Mouse (Mus musculus): Measurements from ENCODE around the gene Slc41a2. TPM values are rescaled to one million over a fixed set of nuclear protein-coding genes. Genes with fewer than 3 reads are reported as not detected.

Slc41a2 gene
- total and polyA plus RNA-seq, 3 experiments: 0.05 TPM; not detected in 2

GRCm38 (mm10) chr10:83345693-83346358 lies 8.1 kb upstream of the Slc41a2 start:
- no peak for TF ChIP-seq TAL1 (conservative IDR thresholded peaks at IDR 0.05; ENCODE audit: low read depth, low read length)
- TF ChIP-seq GATA1 (IDR thresholded peaks at IDR 0.05; ENCODE audit: borderline replicate concordance, low read length): no peak
- DNase-seq (ENCODE audit: low spot score): no peak
- Histone ChIP-seq H3K4me1 (ENCODE audit: insufficient read depth, low read depth, low read length) (no peaks in the 10 kb centered on the region; the same call in 1 of the 2 replicates), H3K27me3 (ENCODE audit: insufficient read depth, low read length) (peaks cover 48% of the 10 kb centered on the region), H3K4me3 (ENCODE audit: low read depth, low read length) (no peak overlapping the region), H3K9me3 (replicated peaks) (no peaks in the 10 kb centered on the region), H3K36me3 (replicated peaks) (no peaks in the 10 kb centered on the region)
- no peak for ATAC-seq (ENCODE audit: extremely low read depth, insufficient number of reproducible peaks, low FRiP score, poor library complexity, severe bottlenecking)

DNA sequence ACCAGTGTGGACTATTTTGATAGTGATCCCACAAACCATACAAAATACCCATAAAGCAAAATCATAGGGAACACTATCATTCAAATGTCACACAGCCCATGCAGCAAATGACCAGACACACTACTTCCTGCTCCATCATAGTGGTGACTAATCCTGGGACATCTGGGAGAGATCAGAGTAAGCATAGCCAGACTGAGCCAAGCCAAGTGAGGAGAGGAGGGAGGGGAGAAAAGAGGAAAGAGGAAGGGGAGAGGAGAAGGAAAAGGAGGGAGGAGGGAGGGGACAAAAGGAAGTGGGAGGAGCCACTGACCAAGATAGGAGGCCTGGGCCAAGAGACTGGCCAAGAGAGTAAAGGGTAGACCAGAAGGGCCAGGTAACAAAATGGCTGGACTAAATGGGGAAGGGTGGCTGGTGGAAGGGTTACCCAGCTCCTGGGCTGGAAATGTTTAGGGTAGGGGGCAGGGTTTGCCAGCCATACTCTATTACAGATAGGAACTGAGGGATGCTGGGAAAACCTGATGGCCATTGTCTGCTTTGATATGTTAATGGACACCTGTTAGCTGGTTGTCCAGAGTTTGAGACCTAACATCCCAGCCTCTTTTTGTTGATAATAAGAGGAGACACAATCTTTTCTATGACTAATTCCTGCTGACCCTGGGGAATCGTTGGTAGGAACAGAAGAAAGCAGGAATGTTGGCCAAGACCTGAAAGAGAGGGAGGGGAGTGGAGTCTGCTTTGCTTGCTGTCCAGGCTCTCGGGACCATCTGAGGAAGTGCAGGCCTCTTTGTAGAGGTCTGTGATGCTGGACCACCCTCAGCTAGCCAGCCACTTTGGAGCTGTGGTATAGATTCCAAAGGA lies 6.4 kb upstream of the Slc41a2 start:
- TF ChIP-seq GATA2 (IDR thresholded peaks at IDR 0.05; ENCODE audit: borderline replicate concordance, low read depth, low read length): no peak
- no peak for TF ChIP-seq POLR2AphosphoS5 (IDR thresholded peaks at IDR 0.05; ENCODE audit: insufficient replicate concordance, low read depth, low read length)
- TF ChIP-seq TAL1 (conservative IDR thresholded peaks at IDR 0.05; ENCODE audit: low read depth, low read length): no peak
- TF ChIP-seq GATA1 (IDR thresholded peaks at IDR 0.05; ENCODE audit: borderline replicate concordance, low read length): no peak
- TF ChIP-seq CTCF (IDR thresholded peaks at IDR 0.05; ENCODE audit: low read depth, low read length): no peak
- ATAC-seq (ENCODE audit: extremely low read depth, insufficient number of reproducible peaks, low FRiP score, poor library complexity, severe bottlenecking): no peak
- no peaks in the 10 kb centered on the region; the same call in 1 of the 2 replicates for H3K4me1 ChIP-seq (ENCODE audit: insufficient read depth, low read depth, low read length)
- no peak for DNase-seq (ENCODE audit: low spot score)
- peaks cover 37% of the 10 kb centered on the region for H3K27me3 ChIP-seq (ENCODE audit: insufficient read depth, low read length)
- no peak overlapping the region for H3K4me3 ChIP-seq (ENCODE audit: low read depth, low read length)
- H3K36me3 ChIP-seq (replicated peaks): no peaks in the 10 kb centered on the region
- no peaks in the 10 kb centered on the region for H3K9me3 ChIP-seq (replicated peaks)

DNA sequence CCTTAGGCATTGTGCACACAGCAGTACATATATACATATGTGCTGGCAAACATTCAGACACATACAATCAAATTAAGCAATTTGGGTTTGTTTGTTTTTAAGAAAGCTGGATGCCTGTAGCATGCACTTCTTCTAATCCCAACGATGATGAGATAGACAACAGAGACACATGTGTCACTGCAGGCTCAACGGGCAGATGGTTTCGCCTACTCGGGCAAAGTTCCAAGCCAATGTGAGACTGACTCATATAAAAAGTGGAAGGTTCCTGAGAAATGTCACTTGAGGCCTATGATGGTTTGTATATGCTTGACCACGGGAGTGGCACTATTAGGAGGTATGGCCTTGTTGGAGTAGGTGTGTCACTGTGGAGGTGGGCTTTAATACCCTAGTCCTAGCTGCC lies 5.5 kb upstream of the Slc41a2 start:
- Histone ChIP-seq H3K4me3 (ENCODE audit: low read depth, low read length) (no peak overlapping the region), H3K4me1 (ENCODE audit: insufficient read depth, low read depth, low read length) (no peaks in the 10 kb centered on the region; the same call in 1 of the 2 replicates), H3K27me3 (ENCODE audit: insufficient read depth, low read length) (peaks cover 31% of the 10 kb centered on the region), H3K36me3 (replicated peaks) (no peaks in the 10 kb centered on the region), H3K9me3 (replicated peaks) (no peaks in the 10 kb centered on the region)
- TF ChIP-seq TAL1 (conservative IDR thresholded peaks at IDR 0.05; ENCODE audit: low read depth, low read length): no peak
- no peak for TF ChIP-seq GATA2 (IDR thresholded peaks at IDR 0.05; ENCODE audit: borderline replicate concordance, low read depth, low read length)
- no peak for TF ChIP-seq CTCF (IDR thresholded peaks at IDR 0.05; ENCODE audit: low read depth, low read length)
- no peak for TF ChIP-seq POLR2AphosphoS5 (IDR thresholded peaks at IDR 0.05; ENCODE audit: insufficient replicate concordance, low read depth, low read length)
- TF ChIP-seq GATA1 (IDR thresholded peaks at IDR 0.05; ENCODE audit: borderline replicate concordance, low read length): no peak
- ATAC-seq (ENCODE audit: extremely low read depth, insufficient number of reproducible peaks, low FRiP score, poor library complexity, severe bottlenecking): no peak
- DNase-seq (ENCODE audit: low spot score): no peak

GRCm38 (mm10) chr10:83341226-83341625 lies 3.5 kb upstream of the Slc41a2 start:
- H3K27me3 ChIP-seq (ENCODE audit: insufficient read depth, low read length): peaks cover 27% of the 10 kb centered on the region
- H3K9me3 ChIP-seq (replicated peaks): peaks cover 8% of the 10 kb centered on the region
- ATAC-seq (ENCODE audit: extremely low read depth, insufficient number of reproducible peaks, low FRiP score, poor library complexity, severe bottlenecking): no peak
- no peak for DNase-seq (ENCODE audit: low spot score)
- TF ChIP-seq TAL1 (conservative IDR thresholded peaks at IDR 0.05; ENCODE audit: low read depth, low read length) (no peak), GATA1 (IDR thresholded peaks at IDR 0.05; ENCODE audit: borderline replicate concordance, low read length) (no peak), CTCF (IDR thresholded peaks at IDR 0.05; ENCODE audit: low read depth, low read length) (no peak), POLR2AphosphoS5 (IDR thresholded peaks at IDR 0.05; ENCODE audit: insufficient replicate concordance, low read depth, low read length) (no peak), GATA2 (IDR thresholded peaks at IDR 0.05; ENCODE audit: borderline replicate concordance, low read depth, low read length) (no peak)
- H3K36me3 ChIP-seq (replicated peaks): no peaks in the 10 kb centered on the region
- no peaks in the 10 kb centered on the region; the same call in 1 of the 2 replicates for H3K4me1 ChIP-seq (ENCODE audit: insufficient read depth, low read depth, low read length)
- H3K4me3 ChIP-seq (ENCODE audit: low read depth, low read length): no peak overlapping the region

DNA sequence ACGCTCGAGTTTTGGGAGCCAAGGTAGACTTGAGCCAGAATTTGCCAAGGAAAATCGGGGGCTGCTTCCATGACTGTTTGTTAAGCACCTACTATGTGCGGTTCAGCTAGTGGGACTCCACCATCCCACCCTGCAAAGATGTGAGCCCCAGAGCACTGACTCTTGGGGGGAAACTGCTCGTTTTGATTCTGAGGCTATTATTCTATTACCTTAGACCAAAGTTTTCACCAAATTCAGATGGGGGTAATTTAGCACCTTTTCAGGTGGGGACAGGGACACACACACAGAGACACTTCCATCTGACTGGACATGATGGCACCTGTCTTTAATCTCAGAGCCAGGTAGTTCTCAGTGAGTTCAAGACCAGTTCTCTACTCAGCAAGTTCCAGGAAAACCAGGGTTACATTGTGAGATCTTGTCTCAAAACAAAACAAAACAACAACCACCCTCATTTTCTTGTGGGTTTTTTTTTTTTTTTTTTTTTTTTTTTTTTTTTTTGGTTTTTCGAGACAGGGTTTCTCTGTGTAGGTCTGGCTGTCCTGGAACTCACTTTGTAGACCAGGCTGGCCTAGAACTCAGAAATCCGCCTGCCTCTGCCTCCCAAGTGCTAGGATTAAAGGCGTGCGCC lies 403 bp upstream of the Slc41a2 start:
- DNase-seq (ENCODE audit: low spot score) (no peak), ATAC-seq (ENCODE audit: extremely low read depth, insufficient number of reproducible peaks, low FRiP score, poor library complexity, severe bottlenecking) (no peak)
- Histone ChIP-seq H3K27me3 (ENCODE audit: insufficient read depth, low read length) (peaks cover 14% of the 10 kb centered on the region), H3K36me3 (replicated peaks) (no peaks in the 10 kb centered on the region), H3K9me3 (replicated peaks) (peaks cover 8% of the 10 kb centered on the region), H3K4me3 (ENCODE audit: low read depth, low read length) (no peak overlapping the region), H3K4me1 (ENCODE audit: insufficient read depth, low read depth, low read length) (no peaks in the 10 kb centered on the region; the same call in 1 of the 2 replicates)
- TF ChIP-seq CTCF (IDR thresholded peaks at IDR 0.05; ENCODE audit: low read depth, low read length) (no peak), GATA2 (IDR thresholded peaks at IDR 0.05; ENCODE audit: borderline replicate concordance, low read depth, low read length) (no peak), POLR2AphosphoS5 (IDR thresholded peaks at IDR 0.05; ENCODE audit: insufficient replicate concordance, low read depth, low read length) (no peak), GATA1 (IDR thresholded peaks at IDR 0.05; ENCODE audit: borderline replicate concordance, low read length) (no peak), TAL1 (conservative IDR thresholded peaks at IDR 0.05; ENCODE audit: low read depth, low read length) (no peak)

DNA sequence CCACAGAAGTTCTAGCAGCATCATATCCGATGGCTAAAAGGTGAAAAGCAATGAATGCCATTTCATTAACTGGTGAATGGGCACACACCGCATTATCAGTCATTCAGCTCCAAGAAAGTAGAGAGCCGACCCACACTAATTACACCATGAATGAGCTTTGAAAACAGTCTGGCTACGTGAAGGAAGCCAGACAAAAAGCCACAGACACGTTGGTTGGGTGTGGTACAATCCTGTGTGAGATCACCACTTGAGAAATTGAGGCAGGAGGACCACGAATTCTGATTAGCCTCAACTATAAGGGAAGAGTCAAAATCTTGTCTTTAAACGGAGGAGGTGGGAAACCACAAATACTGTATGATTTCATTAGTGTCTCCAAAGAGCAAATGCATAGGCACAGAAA lies 1.3 kb downstream of the Slc41a2 start:
- peaks cover 8% of the 10 kb centered on the region for H3K9me3 ChIP-seq (replicated peaks)
- no peaks in the 10 kb centered on the region for H3K36me3 ChIP-seq (replicated peaks)
- ATAC-seq (ENCODE audit: extremely low read depth, insufficient number of reproducible peaks, low FRiP score, poor library complexity, severe bottlenecking) (no peak), DNase-seq (ENCODE audit: low spot score) (no peak)
- H3K4me3 ChIP-seq (ENCODE audit: low read depth, low read length): no peak overlapping the region
- no peak for TF ChIP-seq CTCF (IDR thresholded peaks at IDR 0.05; ENCODE audit: low read depth, low read length)
- TF ChIP-seq GATA2 (IDR thresholded peaks at IDR 0.05; ENCODE audit: borderline replicate concordance, low read depth, low read length): no peak
- no peak for TF ChIP-seq TAL1 (conservative IDR thresholded peaks at IDR 0.05; ENCODE audit: low read depth, low read length)
- no peak for TF ChIP-seq GATA1 (IDR thresholded peaks at IDR 0.05; ENCODE audit: borderline replicate concordance, low read length)
- TF ChIP-seq POLR2AphosphoS5 (IDR thresholded peaks at IDR 0.05; ENCODE audit: insufficient replicate concordance, low read depth, low read length): no peak
- H3K4me1 ChIP-seq (ENCODE audit: insufficient read depth, low read depth, low read length): no peaks in the 10 kb centered on the region; the same call in 1 of the 2 replicates
- peaks cover 7% of the 10 kb centered on the region for H3K27me3 ChIP-seq (ENCODE audit: insufficient read depth, low read length)
